Mouse (Mus musculus) kidney, adult 2 months (tissue): ENCODE results near the gene Ptprm.

ENCODE experiments used
- CTCF ChIP-seq: fragments of 200-500 bp; conservative IDR thresholded peaks from 2 replicates; pipeline ENCODE4 v1.5.1; 2011; ENCODE audit warnings: low read depth, mild to moderate bottlenecking, control low read depth, low read length, moderate library complexity, mixed read lengths; ENCODE audit not compliant: insufficient read depth, insufficient read length
- POLR2A ChIP-seq: fragments of 200-500 bp; IDR thresholded peaks from one replicate; pipeline ENCODE4 v1.6.1; 2011; ENCODE audit warnings: low read depth, low read length, control low read depth

- TF ChIP-seq CTCF (no peak), POLR2A (no peak)
These were observed 108.9 kb downstream of the Ptprm start for GRCm38 (mm10) chr17:67245273-67245875.
